Mouse (Mus musculus): Measurements from ENCODE around the gene Dph2. TPM values are rescaled to one million over a fixed set of nuclear protein-coding genes. Genes with fewer than 3 reads are reported as not detected.

Gene Dph2
- polyA plus RNA-seq, 1 experiment from 2014 or later: 21.4 TPM

DNA sequence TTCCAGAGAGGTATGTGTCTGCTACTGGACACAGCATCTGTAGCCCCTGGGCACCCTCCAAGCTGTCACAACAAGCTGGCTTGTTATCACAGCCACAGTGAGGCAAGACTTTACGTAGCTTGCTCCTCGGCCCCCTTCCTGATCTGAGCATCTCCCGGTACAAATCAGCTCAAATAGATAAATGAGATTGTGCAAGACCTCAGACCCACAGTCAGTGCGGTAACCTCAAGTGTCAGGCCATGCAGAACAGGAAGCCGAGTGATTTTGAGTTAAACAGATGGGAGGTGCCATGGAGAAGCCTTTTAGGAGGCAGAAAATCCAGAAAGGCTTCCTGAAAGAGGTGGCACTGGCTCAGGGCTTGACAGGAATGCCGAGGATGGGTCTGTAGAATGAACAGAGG, 24.8 kb downstream of the Dph2 start:
- Histone ChIP-seq H3K27ac (ENCODE audit: low read depth) (no peak overlapping the region), H3K4me1 (ENCODE audit: insufficient read depth) (no peaks in the 10 kb centered on the region), H3K4me2 (no peak overlapping the region), H3K4me3 (ENCODE audit: low read depth, low read length) (no peak overlapping the region), H3K27me3 (ENCODE audit: insufficient read depth, low read length) (no peaks in the 10 kb centered on the region), H3K36me3 (ENCODE audit: insufficient read depth) (0 out of 2 replicates have a peak, but pooled peaks cover 7% of the 10 kb centered on the region), H3K9me3 (ENCODE audit: low read depth, low read length) (no peaks in the 10 kb centered on the region), H3K9ac (no peak overlapping the region)
- no peak for DNase-seq
- TF ChIP-seq CTCF (IDR thresholded peaks at IDR 0.05; ENCODE audit: low read depth): no peak
- 41% methylated on average over 6 of the region's 6 CpGs for WGBS
- ATAC-seq (ENCODE audit: insufficient read depth): no peak

DNA sequence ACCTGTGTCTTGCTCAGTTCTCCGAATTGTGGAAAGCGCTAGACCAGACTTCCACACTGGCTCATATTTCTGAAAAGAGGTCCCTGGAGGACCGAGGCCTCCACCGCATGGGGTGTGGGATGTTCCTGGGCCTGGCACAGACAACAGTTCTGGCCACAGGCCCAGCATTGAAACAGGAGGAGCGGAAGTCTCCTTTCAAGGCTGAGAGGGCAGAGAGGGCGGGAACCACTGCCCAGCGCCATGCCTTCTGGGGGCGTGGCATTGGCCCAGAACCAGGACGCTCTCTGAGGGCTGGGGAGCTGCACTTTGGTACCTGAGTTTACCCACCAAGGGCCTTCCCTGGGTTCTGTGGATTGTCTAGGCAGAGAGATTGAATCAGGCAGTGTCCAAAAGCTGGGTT, 25.7 kb downstream of the Dph2 start:
- ATAC-seq (ENCODE audit: insufficient read depth) (0 out of 2 replicates have a peak, but pooled peaks have one; percentile 25), DNase-seq (peak; percentile 70)
- Histone ChIP-seq H3K4me1 (ENCODE audit: insufficient read depth) (no peaks in the 10 kb centered on the region), H3K27me3 (ENCODE audit: insufficient read depth, low read length) (no peaks in the 10 kb centered on the region), H3K9ac (no peak overlapping the region), H3K4me2 (no peak overlapping the region), H3K4me3 (ENCODE audit: low read depth, low read length) (no peak overlapping the region), H3K36me3 (ENCODE audit: insufficient read depth) (0 out of 2 replicates have a peak, but pooled peaks cover 7% of the 10 kb centered on the region), H3K9me3 (ENCODE audit: low read depth, low read length) (no peaks in the 10 kb centered on the region), H3K27ac (ENCODE audit: low read depth) (no peak overlapping the region)
- TF ChIP-seq CTCF (IDR thresholded peaks at IDR 0.05; ENCODE audit: low read depth): no peak
- 63% methylated on average over 9 of the region's 9 CpGs for WGBS

DNA sequence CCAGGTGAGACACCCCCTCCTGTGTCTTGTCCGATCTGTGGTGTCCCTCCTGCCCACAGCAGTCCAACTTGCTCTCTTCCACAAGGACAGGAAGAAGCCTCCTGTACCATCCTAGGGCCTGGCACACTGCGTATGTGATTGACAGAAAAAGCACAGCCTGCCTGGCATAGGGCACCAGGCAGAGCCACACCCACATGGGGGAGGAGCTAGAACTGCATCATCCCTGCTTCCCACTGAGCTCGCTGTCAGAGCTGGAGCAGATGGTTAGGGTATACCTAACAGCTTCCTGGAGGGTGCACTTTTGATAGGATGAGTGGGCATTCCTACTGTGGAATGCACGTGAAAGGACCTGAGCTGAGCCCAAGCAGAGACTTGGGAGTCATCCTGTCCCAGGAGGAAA, 29.0 kb downstream of the Dph2 start:
- no peak overlapping the region for H3K4me2 ChIP-seq
- ATAC-seq (ENCODE audit: insufficient read depth): no peak
- no peaks in the 10 kb centered on the region for H3K4me1 ChIP-seq (ENCODE audit: insufficient read depth)
- H3K27ac ChIP-seq (ENCODE audit: low read depth): no peak overlapping the region
- peak; percentile 35 for DNase-seq
- H3K27me3 ChIP-seq (ENCODE audit: insufficient read depth, low read length): no peaks in the 10 kb centered on the region
- H3K4me3 ChIP-seq (ENCODE audit: low read depth, low read length): no peak overlapping the region
- no peaks in the 10 kb centered on the region for H3K9me3 ChIP-seq (ENCODE audit: low read depth, low read length)
- TF ChIP-seq CTCF (IDR thresholded peaks at IDR 0.05; ENCODE audit: low read depth): no peak
- 0 out of 2 replicates have a peak, but pooled peaks cover 7% of the 10 kb centered on the region for H3K36me3 ChIP-seq (ENCODE audit: insufficient read depth)
- no peak overlapping the region for H3K9ac ChIP-seq
- WGBS: 40% methylated on average over 4 of the region's 4 CpGs

DNA sequence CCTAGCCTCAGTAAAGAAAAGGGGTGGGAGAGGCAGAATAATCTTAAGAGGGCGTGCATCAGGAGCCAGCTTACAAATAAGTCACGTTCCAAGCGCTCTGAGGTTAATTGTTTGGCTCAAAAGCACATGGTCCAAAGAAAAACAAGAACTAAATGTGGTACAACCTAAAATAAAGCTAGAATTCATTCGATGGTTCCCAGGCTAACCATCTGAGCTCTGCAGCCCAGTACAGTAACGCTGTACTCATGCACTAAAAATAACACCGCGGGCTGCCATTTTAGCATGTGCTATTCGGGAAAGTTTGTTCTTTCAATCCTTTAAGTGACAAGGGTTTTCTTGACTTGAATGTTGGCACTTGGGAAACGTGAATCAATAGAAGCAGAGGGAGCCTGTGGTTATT, 31.3 kb downstream of the Dph2 start:
- H3K4me1 ChIP-seq (ENCODE audit: insufficient read depth): no peaks in the 10 kb centered on the region
- no peak for TF ChIP-seq CTCF (IDR thresholded peaks at IDR 0.05; ENCODE audit: low read depth)
- H3K27me3 ChIP-seq (ENCODE audit: insufficient read depth, low read length): no peaks in the 10 kb centered on the region
- H3K9me3 ChIP-seq (ENCODE audit: low read depth, low read length): no peaks in the 10 kb centered on the region
- no peak overlapping the region for H3K27ac ChIP-seq (ENCODE audit: low read depth)
- H3K36me3 ChIP-seq (ENCODE audit: insufficient read depth): peaks cover 17% of the 10 kb centered on the region; the same call in 1 of the 2 replicates
- ATAC-seq (ENCODE audit: insufficient read depth) (no peak), DNase-seq (no peak)
- no peak overlapping the region for H3K4me3 ChIP-seq (ENCODE audit: low read depth, low read length)
- H3K4me2 ChIP-seq: no peak overlapping the region
- no peak overlapping the region for H3K9ac ChIP-seq
- WGBS: 76% methylated on average over 9 of the region's 9 CpGs

GRCm38 (mm10) chr4:117858794-117859193, 33.0 kb downstream of the Dph2 start:
- WGBS: 55% methylated on average over 3 of the region's 3 CpGs
- Histone ChIP-seq H3K4me3 (ENCODE audit: low read depth, low read length) (no peak overlapping the region), H3K9me3 (ENCODE audit: low read depth, low read length) (no peaks in the 10 kb centered on the region), H3K27ac (ENCODE audit: low read depth) (no peak overlapping the region), H3K4me2 (no peak overlapping the region), H3K9ac (no peak overlapping the region), H3K4me1 (ENCODE audit: insufficient read depth) (no peaks in the 10 kb centered on the region), H3K27me3 (ENCODE audit: insufficient read depth, low read length) (no peaks in the 10 kb centered on the region), H3K36me3 (ENCODE audit: insufficient read depth) (peaks cover 10% of the 10 kb centered on the region; the same call in 1 of the 2 replicates)
- DNase-seq (peak; percentile 54), ATAC-seq (ENCODE audit: insufficient read depth) (no peak)
- peak; percentile 71 for TF ChIP-seq CTCF (IDR thresholded peaks at IDR 0.05; ENCODE audit: low read depth)

- no peak for TF ChIP-seq CTCF (IDR thresholded peaks at IDR 0.05; ENCODE audit: low read depth)
- Histone ChIP-seq H3K4me1 (ENCODE audit: insufficient read depth) (no peaks in the 10 kb centered on the region), H3K27ac (ENCODE audit: low read depth) (no peak overlapping the region), H3K4me2 (no peak overlapping the region), H3K9me3 (ENCODE audit: low read depth, low read length) (no peaks in the 10 kb centered on the region), H3K9ac (no peak overlapping the region), H3K4me3 (ENCODE audit: low read depth, low read length) (no peak overlapping the region), H3K27me3 (ENCODE audit: insufficient read depth, low read length) (no peaks in the 10 kb centered on the region), H3K36me3 (ENCODE audit: insufficient read depth) (peaks cover 10% of the 10 kb centered on the region; the same call in 1 of the 2 replicates)
- no peak for ATAC-seq (ENCODE audit: insufficient read depth)
- 65% methylated on average over 9 of the region's 9 CpGs for WGBS
- DNase-seq: peak; percentile 32
These were observed 36.7 kb downstream of the Dph2 start for GRCm38 (mm10) chr4:117855146-117855545.

DNA sequence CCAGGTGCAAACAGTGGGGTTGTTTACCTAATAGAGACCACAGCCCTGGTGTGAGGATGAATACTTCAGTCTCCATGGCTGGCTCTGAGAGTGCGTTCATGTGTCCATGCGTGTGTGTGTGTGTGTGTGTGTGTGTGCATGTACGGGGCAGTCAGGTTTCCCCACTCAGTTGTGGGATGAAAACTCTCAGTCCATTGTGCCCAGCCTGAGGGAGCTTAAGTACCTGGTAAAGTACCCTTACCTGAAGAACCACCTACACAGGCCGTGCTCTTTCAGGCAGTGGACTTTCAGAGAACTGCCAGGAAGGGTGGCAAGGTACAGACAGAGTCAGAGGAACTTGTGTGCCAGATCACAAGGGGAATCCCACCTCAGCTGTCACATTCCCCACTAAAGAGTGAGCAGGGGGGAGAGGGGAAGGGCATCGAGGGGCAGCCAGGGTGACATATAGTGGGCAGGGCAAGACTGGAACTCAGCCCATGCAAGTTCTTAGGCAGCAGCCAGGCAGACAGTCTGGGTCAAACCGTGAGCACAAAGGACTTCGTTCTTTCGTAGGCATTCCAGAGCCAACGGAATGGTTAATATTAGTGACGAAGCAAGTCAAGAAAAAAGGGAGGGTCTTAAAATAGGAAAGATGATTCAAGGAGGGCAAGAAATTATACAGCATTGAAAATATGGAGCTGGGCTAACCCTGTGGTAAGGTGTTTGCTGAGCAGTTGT, 39.5 kb downstream of the Dph2 start:
- Histone ChIP-seq H3K27ac (ENCODE audit: low read depth) (no peak overlapping the region), H3K4me3 (ENCODE audit: low read depth, low read length) (no peak overlapping the region), H3K27me3 (ENCODE audit: insufficient read depth, low read length) (no peaks in the 10 kb centered on the region), H3K36me3 (ENCODE audit: insufficient read depth) (peaks cover 10% of the 10 kb centered on the region; the same call in 1 of the 2 replicates), H3K4me1 (ENCODE audit: insufficient read depth) (no peaks in the 10 kb centered on the region), H3K9me3 (ENCODE audit: low read depth, low read length) (no peaks in the 10 kb centered on the region), H3K9ac (no peak overlapping the region), H3K4me2 (no peak overlapping the region)
- no peak for TF ChIP-seq CTCF (IDR thresholded peaks at IDR 0.05; ENCODE audit: low read depth)
- DNase-seq: no peak
- WGBS: 76% methylated on average over 10 of the region's 10 CpGs
- ATAC-seq (ENCODE audit: insufficient read depth): no peak

Data from lung, embryonic 14.5 days (tissue).